In the genomic region with DNA sequence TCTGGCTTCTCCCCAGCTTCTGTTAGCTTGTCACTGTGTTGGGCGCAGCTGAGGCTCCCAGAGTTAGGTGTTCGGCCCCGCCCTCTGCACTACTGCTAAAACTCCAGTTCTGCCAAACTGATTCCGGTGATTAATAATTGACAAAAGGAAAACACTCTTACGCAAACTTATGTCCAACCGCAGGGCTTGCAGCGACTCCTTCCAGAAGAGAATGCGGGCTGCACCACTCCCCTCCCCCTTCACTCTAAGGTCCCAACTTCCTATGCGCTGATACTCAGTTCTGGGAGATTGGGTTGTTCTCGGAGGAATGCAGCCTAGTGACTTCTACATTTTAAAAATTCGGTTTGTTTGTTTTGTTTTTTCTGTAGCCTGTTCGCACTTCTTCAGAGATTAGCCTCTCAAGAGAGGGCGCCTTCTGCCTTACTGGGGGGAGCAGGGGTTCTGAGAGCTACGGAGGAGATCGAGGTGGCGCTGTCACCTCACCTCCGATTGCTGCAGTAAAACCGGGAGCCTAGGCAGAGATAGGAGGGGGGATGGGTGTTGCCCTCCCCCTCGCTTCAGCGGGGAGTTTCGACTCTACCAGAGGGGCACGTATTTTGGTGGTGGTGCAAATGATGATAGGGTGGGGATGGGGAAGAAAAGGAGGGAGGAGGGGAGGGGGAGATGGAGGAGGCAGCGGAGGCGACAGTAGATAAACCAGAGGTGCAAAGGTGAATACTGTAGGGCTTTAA, we compare ENCODE assay signal across 8 mouse cellular contexts. TPM values are rescaled to one million over a fixed set of nuclear protein-coding genes. Genes with fewer than 3 reads are reported as not detected.
DNase-seq lines count a peak whose midpoint lies in the region; ATAC-seq lines count a peak whose summit lies in the region.

Gene Sptssb (minus strand): TSS at position 83 of the 731 bp plus-strand sequence.

- DNase-seq in heart, postnatal 36 days: no peak
- peak; percentile 41 for DNase-seq in embryo, embryonic 11 days
- peak; percentile 29 to 35 for DNase-seq in left cerebral cortex, postnatal 36 days (ENCODE audit: low spot score in 2 of 2)
- peak; percentile 30 for DNase-seq in mesoderm, embryonic 11.5 days (ENCODE audit: low read depth, low spot score)
- DNase-seq in telencephalon, adult 2 months (ENCODE audit: low read depth, low spot score): peak; percentile 48

- H3K4me3 ChIP-seq in heart, embryonic 12.5 days: peak within 1 kb of the TSS; percentile 57
- H3K4me3 ChIP-seq in hindbrain, embryonic 16.5 days (ENCODE audit: low read length): peak within 1 kb of the TSS; percentile 58

- H3K27me3 ChIP-seq in heart, embryonic 12.5 days (replicated peaks): 0 out of 2 replicates have a peak, but pooled peaks cover 5% of the 10 kb centered on the region
- no peaks in the 10 kb centered on the region; the same call in 1 of the 2 replicates for H3K27me3 ChIP-seq in hindbrain, embryonic 16.5 days (replicated peaks; ENCODE audit: control insufficient read depth, insufficient read depth, low read length)

- no peak for ATAC-seq in heart, embryonic 12.5 days (ENCODE audit: insufficient number of reproducible peaks, low FRiP score)
- peak; percentile 76 for ATAC-seq in hindbrain, embryonic 16.5 days
- no peak for ATAC-seq in monocyte, adult 5-6 weeks (replicated peaks; ENCODE audit: insufficient number of reproducible peaks, low FRiP score, low TSS enrichment, poor library complexity, severe bottlenecking)

- H3K4me2 ChIP-seq in heart, embryonic 12.5 days: peak within 1 kb of the TSS; percentile 97
- peak within 1 kb of the TSS; percentile 98 for H3K4me2 ChIP-seq in hindbrain, embryonic 16.5 days (ENCODE audit: low read length)

- no peaks in the 10 kb centered on the region for H3K9me3 ChIP-seq in heart, embryonic 12.5 days (replicated peaks)
- no peaks in the 10 kb centered on the region for H3K9me3 ChIP-seq in hindbrain, embryonic 16.5 days (ENCODE audit: control insufficient read depth, low read length)

- H3K36me3 ChIP-seq in heart, embryonic 12.5 days: no peaks in the 10 kb centered on the region
- no peaks in the 10 kb centered on the region for H3K36me3 ChIP-seq in hindbrain, embryonic 16.5 days (ENCODE audit: control insufficient read depth, insufficient read depth, low read length)

- WGBS in heart, embryonic 12.5 days: 3% methylated on average over 24 of the region's 24 CpGs
- 1% methylated on average over 24 of the region's 24 CpGs for WGBS in hindbrain, embryonic 16.5 days

- H3K27ac ChIP-seq in heart, embryonic 12.5 days (ENCODE audit: poor library complexity, severe bottlenecking): no peak within 1 kb of the TSS
- H3K27ac ChIP-seq in hindbrain, embryonic 16.5 days (ENCODE audit: low read depth, low read length): peak within 1 kb of the TSS; percentile 60; the same call in 1 of the 2 replicates

- peak within 1 kb of the TSS; percentile 47; the same call in 1 of the 2 replicates for H3K9ac ChIP-seq in heart, embryonic 12.5 days
- H3K9ac ChIP-seq in hindbrain, embryonic 16.5 days (ENCODE audit: low read depth, low read length): peak within 1 kb of the TSS; percentile 63

- intact Hi-C loops in heart, postnatal 36 days (cut with DNase I): no loop called here
- intact Hi-C loops in left cerebral cortex, postnatal 36 days (cut with DNase I): no loop called here

- H3K4me1 ChIP-seq in heart, embryonic 12.5 days (replicated peaks): peaks cover 8% of the 10 kb centered on the region; the same call in 1 of the 2 replicates
- 0 out of 2 replicates have a peak, but pooled peaks cover 3% of the 10 kb centered on the region for H3K4me1 ChIP-seq in hindbrain, embryonic 16.5 days (ENCODE audit: control insufficient read depth, insufficient read depth, low read depth, low read length)

RNA-seq across cellular contexts. Expression of gene Sptssb, which starts in this region (rescaled TPM):
- 0.21 and 0.37 TPM in 2 replicates for polyA plus RNA-seq in heart, embryonic 12.5 days (2016; fragmentation: Nextera tagmentation; extraction: Ambion mirVana)
- total RNA-seq in heart, postnatal 36 days (2021): not detected
- polyA plus RNA-seq in hindbrain, embryonic 16.5 days (2015; fragmentation: Nextera tagmentation; extraction: Ambion mirVana): 1.6 and 2.1 TPM in 2 replicates
- 1 to 10 TPM; 4.1 to 4.5 TPM for total RNA-seq in left cerebral cortex, postnatal 36 days (2021)
- total RNA-seq in monocyte, adult 5-6 weeks (2017): not detected in 3 replicates

Comparison
In these comparisons a context has a peak if more than half of its experiments do, and no peak if none do; other contexts are left out.
1. DNase-seq: peak in embryo, embryonic 11 days (single experiment), left cerebral cortex, postnatal 36 days (2 of 2), mesoderm, embryonic 11.5 days (single experiment) and telencephalon, adult 2 months (single experiment); none in heart, postnatal 36 days (0 of 2).